Mouse (Mus musculus) liver, embryonic 14.5 days (tissue): ENCODE results near the gene Adgre4.
"Not testable (repeated sequence)": the region's sequence is repeated elsewhere in the genome, so short reads cannot be mapped to it uniquely, and the experiment has no call there.

Experiments
- CTCF ChIP-seq: IDR thresholded peaks from 2 replicates; pipeline ENCODE4 v1.5.1; 2016; ENCODE audit warnings: antibody characterized with exemption, low read depth, control low read depth
- EP300 ChIP-seq: IDR thresholded peaks from 2 replicates; pipeline ENCODE4 v1.6.1; 2016; ENCODE audit warnings: antibody characterized with exemption, low read depth

DNA sequence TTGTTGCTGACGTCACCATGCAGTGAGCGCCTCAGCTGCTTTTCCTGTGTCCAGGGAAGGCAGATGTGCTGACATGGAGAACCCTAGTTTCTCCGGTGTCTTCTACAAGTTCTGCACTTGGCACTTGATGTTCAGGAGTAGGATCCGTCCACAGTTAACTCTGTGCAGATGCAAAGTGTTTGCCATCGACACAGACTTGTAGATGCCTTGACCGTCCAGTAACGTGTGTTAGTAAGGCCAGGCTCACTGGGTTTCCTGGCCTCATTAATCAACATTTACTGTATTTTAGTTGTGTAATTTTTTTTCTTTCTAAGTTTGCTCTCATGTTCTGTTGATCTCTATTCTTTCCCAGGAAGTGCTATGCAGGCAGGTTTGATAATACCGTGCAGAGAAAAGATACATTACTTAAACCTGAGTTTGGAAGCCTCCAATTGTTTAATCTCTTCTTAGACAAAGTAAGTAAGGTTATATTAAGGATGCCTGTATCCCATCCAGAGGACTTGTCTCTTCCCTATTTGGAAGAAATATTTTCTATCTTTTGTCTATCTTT lies 142.7 kb downstream of the Adgre4 start:
- not testable (repeated sequence) for TF ChIP-seq CTCF, EP300
